Mouse (Mus musculus) liver, embryonic 14.5 days (tissue): ENCODE results near the gene Rab4a.

Experiments
- CTCF ChIP-seq: IDR thresholded peaks from 2 replicates; pipeline ENCODE4 v1.5.1; 2016; ENCODE audit warnings: antibody characterized with exemption, low read depth, control low read depth
- EP300 ChIP-seq: IDR thresholded peaks from 2 replicates; pipeline ENCODE4 v1.6.1; 2016; ENCODE audit warnings: antibody characterized with exemption, low read depth

- TF ChIP-seq EP300 (no peak), CTCF (no peak)
These were observed 42.4 kb upstream of the Rab4a start for GRCm38 (mm10) chr8:123763355-123763754.
